Mouse (Mus musculus) brain, embryonic 14.5 days (tissue): ENCODE measurements at regions not wholly inside any gene's neighbourhood (a gene's known extent, or its start where the extent isn't known, plus 50 kb on each side); places are given as distances from the start of the nearest gene placed in this dataset.

Experiments used
- CTCF ChIP-seq: fragments of 200-500 bp; IDR thresholded peaks from 2 replicates; pipeline ENCODE4 v1.5.1; 2012; ENCODE audit warnings: inconsistent platforms, mild to moderate bottlenecking, moderate library complexity, borderline replicate concordance; ENCODE audit not compliant: insufficient read depth, insufficient read length; ENCODE audit errors: extremely low read depth
- POLR2A ChIP-seq: fragments of 200-500 bp; IDR thresholded peaks from 2 replicates; pipeline ENCODE4 v1.6.1; 2012; ENCODE audit warnings: mild to moderate bottlenecking, inconsistent platforms, borderline replicate concordance; ENCODE audit not compliant: poor library complexity, insufficient read depth, insufficient read length, severe bottlenecking; ENCODE audit errors: extremely low read depth

DNA sequence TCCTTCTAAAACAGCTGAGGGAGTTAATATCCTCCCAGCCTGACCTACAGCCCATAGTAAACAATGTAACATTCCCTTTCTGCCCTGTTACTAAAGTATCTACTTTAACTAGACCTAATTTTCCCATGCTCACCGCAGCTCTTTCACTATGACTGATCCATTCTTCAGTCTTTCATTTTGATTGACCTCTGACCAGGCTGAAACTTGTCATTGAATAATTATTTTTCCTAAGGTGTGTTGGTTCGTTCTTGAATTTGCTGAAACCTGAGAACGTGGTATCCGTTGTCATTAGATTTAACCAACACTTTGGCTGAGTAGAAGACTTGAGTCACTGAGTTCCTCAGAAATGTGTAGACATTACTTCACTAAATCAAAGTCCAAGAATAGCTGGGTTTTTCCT lies 168.7 kb downstream of the Sptssa start:
- no peak for TF ChIP-seq POLR2A
- TF ChIP-seq CTCF = no peak
